Mouse (Mus musculus): ENCODE results near the gene Rab29.

DNA sequence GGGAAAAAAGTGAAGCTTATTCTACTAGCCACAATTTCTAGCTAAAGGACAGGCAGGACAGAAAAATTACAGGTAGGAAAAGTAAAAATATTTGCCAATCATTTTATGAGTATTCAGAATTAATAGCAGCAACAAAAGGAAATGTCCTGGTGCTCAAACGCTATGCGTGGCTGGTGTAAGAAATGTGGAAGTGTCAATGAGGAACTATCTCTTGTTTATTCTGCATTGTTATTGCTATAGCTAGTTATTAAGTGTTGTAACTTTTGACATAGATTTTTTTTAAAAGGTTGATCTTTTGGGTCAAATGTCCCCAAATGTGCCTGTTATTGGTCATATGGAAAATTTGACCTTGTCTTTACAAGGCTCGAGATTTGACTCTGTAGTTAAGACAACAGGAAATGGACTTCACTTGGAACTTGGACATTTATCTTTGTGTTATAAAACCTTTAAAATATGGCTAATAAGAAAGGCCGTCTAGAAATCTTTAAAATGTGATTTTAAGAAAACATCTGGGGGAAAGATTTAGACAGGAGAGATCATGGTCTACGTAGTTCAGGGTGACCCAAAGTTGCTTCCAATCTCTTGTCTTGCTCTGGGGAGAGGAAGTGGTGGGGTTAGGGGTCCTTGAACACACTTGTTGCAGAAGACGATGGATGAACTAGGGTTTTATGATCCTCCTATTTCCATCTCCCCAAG lies 572 bp upstream of the Rab29 start:
- TF ChIP-seq EP300 (optimal IDR thresholded peaks at IDR 0.05) (no peak), CTCF (IDR thresholded peaks at IDR 0.05; ENCODE audit: low read depth) (no peak)

Measured in stomach, postnatal 0 days (tissue).